Mouse (Mus musculus): ENCODE results near the gene Synm.

DNA sequence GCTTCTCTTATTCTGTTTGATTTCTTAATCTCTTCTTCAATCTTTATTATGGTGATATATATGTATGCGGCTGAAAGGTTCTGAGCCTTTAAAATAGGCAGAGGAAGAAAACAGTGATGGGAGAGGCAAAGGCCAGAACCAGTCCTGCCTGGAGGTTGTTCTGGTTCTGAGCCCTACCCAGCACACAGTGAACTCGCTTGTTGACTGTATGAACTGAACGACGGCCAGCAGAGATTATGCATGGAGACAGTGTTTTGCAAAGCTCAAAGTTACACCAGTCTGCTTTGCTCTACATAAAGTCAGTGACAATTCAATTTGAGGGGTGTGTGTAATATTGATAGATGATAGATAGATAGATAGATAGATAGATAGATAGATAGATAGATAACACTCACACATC is 60.2 kb downstream of the Synm start:
- no peak for TF ChIP-seq POLR2A (IDR thresholded peaks at IDR 0.05; ENCODE audit: extremely low read depth, insufficient read depth, low read length)
- no peak for TF ChIP-seq CTCF (IDR thresholded peaks at IDR 0.05; ENCODE audit: extremely low read depth, insufficient read depth, low read length)
